Mouse (Mus musculus) retina, postnatal 1 day (tissue): ENCODE data around the gene Trh.
A peak's percentile ranks its signal among the peaks of the same experiment; 100 is the strongest.

Experiments
- DNase-seq: peaks from one replicate; pipeline ENCODE4 v3.0.0-alpha.2; 2012

The Trh gene

GRCm38 (mm10) chr6:92221604-92222003 is 22.8 kb downstream of the Trh start:
- no peak for DNase-seq

- DNase-seq = peak; percentile 54
Measured at GRCm38 (mm10) chr6:92219445-92219844, 25.0 kb downstream of the Trh start.

- DNase-seq = peak; percentile 95
Measured at GRCm38 (mm10) chr6:92214773-92215449, 29.5 kb downstream of the Trh start, which contains the start of gene Rbsn. Gene Rbsn, minus strand, starts transcription at chr6:92214925.

DNA sequence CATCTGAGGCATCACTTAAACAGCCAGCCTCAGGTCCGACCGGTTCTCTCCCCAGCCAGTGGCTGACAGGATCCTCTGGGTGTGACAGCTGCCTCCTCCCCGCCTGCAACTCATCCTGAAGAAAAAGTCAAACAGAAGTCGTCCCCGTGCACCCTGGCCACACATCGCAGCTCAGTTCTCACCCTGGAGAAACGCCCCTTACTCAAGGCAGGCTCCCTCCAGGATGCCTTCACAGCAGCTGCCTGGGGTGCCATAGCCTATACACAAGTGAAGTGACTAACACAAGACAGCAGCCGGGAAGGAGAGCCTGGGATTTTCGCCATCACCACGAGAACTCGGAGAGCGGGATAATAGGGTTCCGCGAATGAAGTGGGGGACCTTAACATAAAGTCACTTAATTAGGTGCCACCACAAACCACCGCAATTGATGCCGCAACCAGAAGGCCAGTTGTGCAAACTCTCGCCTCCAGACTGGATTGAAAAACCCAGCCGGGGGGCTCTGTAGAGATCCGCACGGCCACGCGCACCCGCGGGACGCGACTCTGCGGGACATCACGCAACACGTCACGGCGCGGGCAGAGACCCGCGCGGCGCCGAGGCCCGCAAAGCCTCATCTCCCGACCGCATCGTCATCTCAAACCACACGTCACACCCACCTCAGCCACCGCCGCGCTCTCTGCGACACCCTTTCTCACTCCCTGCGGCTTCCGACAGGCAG is 30.2 kb downstream of the Trh start:
- no peak for DNase-seq

- no peak for DNase-seq
Measured at GRCm38 (mm10) chr6:92199414-92199813, 45.0 kb downstream of the Trh start.
